Comparison of ENCODE assay signal across 14 mouse cellular contexts in the genomic region with DNA sequence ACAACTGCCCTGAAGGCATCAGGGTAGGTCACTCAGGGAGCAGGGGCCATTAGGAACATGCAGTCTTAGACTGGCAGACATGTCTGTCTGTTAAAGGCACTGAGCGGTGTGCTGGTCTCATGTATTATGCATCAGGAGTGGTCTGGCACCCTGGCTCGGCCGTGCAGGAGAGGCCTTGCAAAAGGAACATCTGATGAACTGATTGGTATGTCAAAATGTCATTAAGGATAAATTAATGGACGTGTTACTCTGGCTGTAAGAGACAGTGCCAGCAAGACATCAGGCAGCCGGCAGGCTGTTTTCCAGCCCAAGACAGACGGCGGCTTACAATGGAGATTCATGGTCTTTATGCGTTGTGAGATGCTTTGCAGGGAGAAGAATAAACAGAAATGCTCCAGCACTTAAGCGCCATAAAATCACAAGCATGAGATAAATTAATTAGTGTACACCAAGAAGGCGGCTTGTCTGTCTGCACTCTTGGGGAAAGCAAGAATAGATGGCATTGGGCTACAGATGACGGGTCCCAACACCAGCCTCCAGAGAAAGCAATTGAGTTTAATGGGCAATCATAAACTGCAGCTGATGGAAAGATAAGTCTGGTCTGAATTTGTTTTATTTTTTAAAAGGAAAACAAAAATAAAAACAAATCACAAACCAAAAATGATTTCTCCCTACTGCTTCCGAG.
DNase-seq lines count a peak whose midpoint lies in the region; ATAC-seq and TF ChIP-seq lines count a peak whose summit lies in the region.
"Had no signal": no experiment of that assay in that cellular context is flagged by ENCODE, and none has a peak within 500 bp of the region (broad histone marks: within the 10 kb centered on the region; RNA-seq: fewer than 3 reads in every experiment).

No protein-coding gene starts in this region.

- H3K4me1 ChIP-seq in forebrain, embryonic 13.5 days: no peaks in the 10 kb centered on the region
- no peaks in the 10 kb centered on the region for H3K4me1 ChIP-seq in forebrain, embryonic 10.5 days
- H3K4me1 ChIP-seq in forebrain, embryonic 15.5 days: 0 out of 2 replicates have a peak, but pooled peaks cover 6% of the 10 kb centered on the region
- H3K4me1 ChIP-seq in hindbrain, embryonic 14.5 days (replicated peaks; ENCODE audit: control insufficient read depth, insufficient read depth, low read length): no peaks in the 10 kb centered on the region
- no peaks in the 10 kb centered on the region for H3K4me1 ChIP-seq in midbrain, postnatal 0 days (ENCODE audit: insufficient read depth, low read length)
- no peaks in the 10 kb centered on the region for H3K4me1 ChIP-seq in stomach, postnatal 0 days (replicated peaks; ENCODE audit: control insufficient read depth, insufficient read depth)
- H3K4me1 ChIP-seq: embryonic facial prominence, embryonic 10.5 days; lung, embryonic 15.5 days had no signal

- H3K9me3 ChIP-seq in forebrain, embryonic 13.5 days (replicated peaks): no peaks in the 10 kb centered on the region
- H3K9me3 ChIP-seq in forebrain, embryonic 10.5 days: no peaks in the 10 kb centered on the region
- H3K9me3 ChIP-seq in forebrain, embryonic 15.5 days: no peaks in the 10 kb centered on the region
- H3K9me3 ChIP-seq in hindbrain, embryonic 14.5 days (ENCODE audit: control insufficient read depth, low read length): no peaks in the 10 kb centered on the region
- H3K9me3 ChIP-seq in midbrain, postnatal 0 days (ENCODE audit: low read length): no peaks in the 10 kb centered on the region
- H3K9me3 ChIP-seq in stomach, postnatal 0 days (ENCODE audit: control insufficient read depth, low read length): no peaks in the 10 kb centered on the region
- H3K9me3 ChIP-seq: embryonic facial prominence, embryonic 10.5 days; lung, embryonic 15.5 days had no signal

- no peak for DNase-seq in forebrain, embryonic 10.5 days (ENCODE audit: extremely low spot score, low spot score)
- peak; percentile 57 for DNase-seq in hindbrain, embryonic 14.5 days (ENCODE audit: low spot score)
- peak; percentile 72 for DNase-seq in midbrain, postnatal 0 days (ENCODE audit: low spot score)
- no peak for DNase-seq in thymus, postnatal 36 days
- no peak for DNase-seq in urinary bladder, postnatal 25 days (ENCODE audit: low spot score)
- DNase-seq in stomach, postnatal 0 days (ENCODE audit: low spot score): no peak
- DNase-seq: cerebellum, adult 9-11 months; kidney, adult 2 months; right cerebral cortex, postnatal 4 days had no signal

- H3K27me3 ChIP-seq in forebrain, embryonic 13.5 days: no peaks in the 10 kb centered on the region
- H3K27me3 ChIP-seq in forebrain, embryonic 10.5 days (ENCODE audit: poor library complexity, severe bottlenecking): no peaks in the 10 kb centered on the region
- no peaks in the 10 kb centered on the region for H3K27me3 ChIP-seq in forebrain, embryonic 15.5 days
- no peaks in the 10 kb centered on the region for H3K27me3 ChIP-seq in hindbrain, embryonic 14.5 days (ENCODE audit: control insufficient read depth, insufficient read depth, low read length)
- H3K27me3 ChIP-seq in midbrain, postnatal 0 days (ENCODE audit: insufficient read depth, low read length): no peaks in the 10 kb centered on the region
- H3K27me3 ChIP-seq in stomach, postnatal 0 days (ENCODE audit: control insufficient read depth, insufficient read depth, low read length): no peaks in the 10 kb centered on the region
- H3K27me3 ChIP-seq: lung, embryonic 15.5 days had no signal

- no peak overlapping the region for H3K9ac ChIP-seq in forebrain, embryonic 13.5 days
- no peak overlapping the region for H3K9ac ChIP-seq in forebrain, embryonic 15.5 days (replicated peaks)
- no peak overlapping the region for H3K9ac ChIP-seq in hindbrain, embryonic 14.5 days
- H3K9ac ChIP-seq in midbrain, postnatal 0 days (replicated peaks; ENCODE audit: low read length, poor library complexity, severe bottlenecking): no peak overlapping the region
- H3K9ac ChIP-seq in stomach, postnatal 0 days (ENCODE audit: low read length): no peak overlapping the region
- H3K9ac ChIP-seq: lung, embryonic 15.5 days had no signal

- ATAC-seq in forebrain, embryonic 13.5 days: peak; percentile 91
- ATAC-seq in forebrain, embryonic 15.5 days (replicated peaks): peak; percentile 89
- peak; percentile 80; the same call in 1 of the 2 replicates for ATAC-seq in hindbrain, embryonic 14.5 days (ENCODE audit: low FRiP score)
- no peak for ATAC-seq in midbrain, postnatal 0 days (ENCODE audit: low FRiP score)
- ATAC-seq in stomach, postnatal 0 days (ENCODE audit: low FRiP score, low TSS enrichment): no peak

- H3K27ac ChIP-seq in forebrain, embryonic 13.5 days: peak overlapping the region; percentile 35; the same call in 1 of the 2 replicates
- no peak overlapping the region for H3K27ac ChIP-seq in forebrain, embryonic 10.5 days
- peak overlapping the region; percentile 63 for H3K27ac ChIP-seq in forebrain, embryonic 15.5 days (replicated peaks)
- peak overlapping the region; percentile 43; the same call in 1 of the 2 replicates for H3K27ac ChIP-seq in hindbrain, embryonic 14.5 days
- H3K27ac ChIP-seq in midbrain, postnatal 0 days (ENCODE audit: low read depth, low read length): no peak overlapping the region
- H3K27ac ChIP-seq in stomach, postnatal 0 days (replicated peaks): no peak overlapping the region
- H3K27ac ChIP-seq: embryonic facial prominence, embryonic 10.5 days; lung, embryonic 15.5 days had no signal

- no peak for TF ChIP-seq CTCF in midbrain, postnatal 0 days (IDR thresholded peaks at IDR 0.05)
- no peak for TF ChIP-seq CTCF in stomach, postnatal 0 days (IDR thresholded peaks at IDR 0.05; ENCODE audit: low read depth)

- 58% methylated on average over 12 of the region's 12 CpGs for WGBS in forebrain, embryonic 13.5 days
- 90% methylated on average over 12 of the region's 12 CpGs for WGBS in forebrain, embryonic 10.5 days
- 38% methylated on average over 12 of the region's 12 CpGs for WGBS in forebrain, embryonic 15.5 days
- WGBS in hindbrain, embryonic 14.5 days: 28% methylated on average over 12 of the region's 12 CpGs
- WGBS in midbrain, postnatal 0 days: 44% methylated on average over 12 of the region's 12 CpGs
- WGBS in stomach, postnatal 0 days: 75% methylated on average over 12 of the region's 12 CpGs

- TF ChIP-seq EP300 in stomach, postnatal 0 days (optimal IDR thresholded peaks at IDR 0.05): no peak

- H3K4me2 ChIP-seq in forebrain, embryonic 13.5 days: no peak overlapping the region
- H3K4me2 ChIP-seq in forebrain, embryonic 15.5 days (replicated peaks): no peak overlapping the region
- H3K4me2 ChIP-seq in hindbrain, embryonic 14.5 days (replicated peaks): no peak overlapping the region
- no peak overlapping the region for H3K4me2 ChIP-seq in midbrain, postnatal 0 days (ENCODE audit: low read depth, low read length, poor library complexity, severe bottlenecking)
- no peak overlapping the region for H3K4me2 ChIP-seq in stomach, postnatal 0 days (replicated peaks; ENCODE audit: low read depth)
- H3K4me2 ChIP-seq: heart, embryonic 11.5 days; lung, embryonic 15.5 days had no signal

- no peaks in the 10 kb centered on the region for H3K36me3 ChIP-seq in forebrain, embryonic 13.5 days (ENCODE audit: poor library complexity, severe bottlenecking)
- H3K36me3 ChIP-seq in forebrain, embryonic 10.5 days (replicated peaks): no peaks in the 10 kb centered on the region
- no peaks in the 10 kb centered on the region for H3K36me3 ChIP-seq in forebrain, embryonic 15.5 days
- no peaks in the 10 kb centered on the region for H3K36me3 ChIP-seq in hindbrain, embryonic 14.5 days (replicated peaks; ENCODE audit: control insufficient read depth, insufficient read depth)
- no peaks in the 10 kb centered on the region for H3K36me3 ChIP-seq in midbrain, postnatal 0 days (ENCODE audit: insufficient read depth, low read length)
- no peaks in the 10 kb centered on the region for H3K36me3 ChIP-seq in stomach, postnatal 0 days (ENCODE audit: control insufficient read depth, insufficient read depth, low read length)
- H3K36me3 ChIP-seq: embryonic facial prominence, embryonic 10.5 days; lung, embryonic 15.5 days had no signal

- H3K4me3 ChIP-seq in forebrain, embryonic 13.5 days: no peak overlapping the region
- no peak overlapping the region for H3K4me3 ChIP-seq in forebrain, embryonic 10.5 days
- H3K4me3 ChIP-seq in forebrain, embryonic 15.5 days: no peak overlapping the region
- H3K4me3 ChIP-seq in hindbrain, embryonic 14.5 days (replicated peaks; ENCODE audit: low read length): no peak overlapping the region
- H3K4me3 ChIP-seq in midbrain, postnatal 0 days (ENCODE audit: low read depth, low read length): no peak overlapping the region
- H3K4me3 ChIP-seq in stomach, postnatal 0 days (ENCODE audit: low read depth, low read length): no peak overlapping the region
- H3K4me3 ChIP-seq: embryonic facial prominence, embryonic 10.5 days; lung, embryonic 15.5 days had no signal

Comparison
In these comparisons a context has a peak if more than half of its experiments do, and no peak if none do; other contexts are left out.
1. H3K27ac ChIP-seq: peak in forebrain, embryonic 13.5 days (single experiment), forebrain, embryonic 15.5 days (single experiment) and hindbrain, embryonic 14.5 days (single experiment); none in forebrain, embryonic 10.5 days (single experiment), midbrain, postnatal 0 days (single experiment) and stomach, postnatal 0 days (single experiment).
2. ATAC-seq: peak in forebrain, embryonic 13.5 days (single experiment), forebrain, embryonic 15.5 days (single experiment) and hindbrain, embryonic 14.5 days (single experiment); none in midbrain, postnatal 0 days (single experiment) and stomach, postnatal 0 days (single experiment).
3. DNase-seq: peak in hindbrain, embryonic 14.5 days (single experiment) and midbrain, postnatal 0 days (single experiment); none in forebrain, embryonic 10.5 days (single experiment), thymus, postnatal 36 days (0 of 2), urinary bladder, postnatal 25 days (single experiment) and stomach, postnatal 0 days (single experiment).